Mouse (Mus musculus) heart, adult 2 months (tissue): ENCODE results near the gene Traf3ip1. TPM values are rescaled to one million over a fixed set of nuclear protein-coding genes. Genes with fewer than 3 reads are reported as not detected.

Source experiments
- DNase-seq, 2 experiments: peaks; one replicate each; pipeline ENCODE4 v3.0.0; 2021
- H3K27ac ChIP-seq: fragments of 200-600 bp; 2 replicates; pipeline ENCODE4 v1.8.1; 2022
- H3K27me3 ChIP-seq: fragments of 200-500 bp; 2 replicates; pipeline ENCODE4 v1.6.1; 2012; ENCODE audit warnings: mild to moderate bottlenecking, low read length, inconsistent platforms, mixed read lengths; ENCODE audit not compliant: control insufficient read depth, insufficient read depth
- H3K36me3 ChIP-seq: fragments of 200-500 bp; 2 replicates; pipeline ENCODE4 v1.6.1; 2012; ENCODE audit warnings: low read length, inconsistent platforms; ENCODE audit not compliant: control insufficient read depth, insufficient read depth
- H3K4me1 ChIP-seq: fragments of 200-500 bp; 2 replicates; pipeline ENCODE4 v1.6.1; 2011; ENCODE audit warnings: low read length; ENCODE audit not compliant: control insufficient read depth, insufficient read depth
- H3K4me3 ChIP-seq: fragments of 200-600 bp; 2 replicates; pipeline ENCODE4 v1.8.1; 2022
- H3K79me2 ChIP-seq: fragments of 200-500 bp; replicated peaks from 2 replicates; pipeline ENCODE4 v1.6.1; 2012; ENCODE audit warnings: mild to moderate bottlenecking, inconsistent platforms, low read length, moderate library complexity, mixed read lengths; ENCODE audit not compliant: control insufficient read depth, insufficient read depth
- H3K9ac ChIP-seq: fragments of 200-500 bp; 2 replicates; pipeline ENCODE4 v1.6.1; 2012; ENCODE audit warnings: low read depth, mild to moderate bottlenecking, control low read depth, inconsistent platforms, low read length, mixed read lengths
- CTCF ChIP-seq: fragments of 200-600 bp; IDR thresholded peaks from 2 replicates; pipeline ENCODE4 v1.8.1; 2022; ENCODE audit warnings: antibody characterized with exemption, mild to moderate bottlenecking, moderate library complexity
- EP300 ChIP-seq: fragments of 200-500 bp; IDR thresholded peaks from 2 replicates; pipeline ENCODE4 v1.6.1; 2011; ENCODE audit warnings: low read depth, low read length, control low read depth; ENCODE audit not compliant: insufficient read depth
- POLR2A ChIP-seq: fragments of 200-500 bp; IDR thresholded peaks from 2 replicates; pipeline ENCODE4 v1.6.1; 2011; ENCODE audit warnings: mild to moderate bottlenecking, low read depth, low read length, control low read depth; ENCODE audit not compliant: insufficient read depth
- WGBS: fragments of 180-500 bp; shearing (Covaris S2); methylation state at CpG from one replicate; pipeline ENCODE4 v1.1.7; 2018; 5-methylcytosine and 5-hydroxymethylcytosine counted together
- intact Hi-C: fragments of 180-260 bp; cut with DNase I; formaldehyde crosslinking; loops from one replicate; pipeline ENCODE4 v1.15.1; 2025
- polyA plus RNA-seq: library from polyadenylated mRNA; depleted of rRNA; stranded (reverse); fragments of >200 nt; gene quantifications from 2 replicates; pipeline ENCODE4 v1.2.3, GENCODE M21; 2012
- total RNA-seq, 2 experiments: library from RNA; stranded (reverse); gene quantifications; 2 replicates each; pipeline ENCODE4 v1.2.3; 2021

Traf3ip1 gene
- total and polyA plus RNA-seq, 3 experiments: 5.0 to 5.1 (median 5.0) TPM

DNA sequence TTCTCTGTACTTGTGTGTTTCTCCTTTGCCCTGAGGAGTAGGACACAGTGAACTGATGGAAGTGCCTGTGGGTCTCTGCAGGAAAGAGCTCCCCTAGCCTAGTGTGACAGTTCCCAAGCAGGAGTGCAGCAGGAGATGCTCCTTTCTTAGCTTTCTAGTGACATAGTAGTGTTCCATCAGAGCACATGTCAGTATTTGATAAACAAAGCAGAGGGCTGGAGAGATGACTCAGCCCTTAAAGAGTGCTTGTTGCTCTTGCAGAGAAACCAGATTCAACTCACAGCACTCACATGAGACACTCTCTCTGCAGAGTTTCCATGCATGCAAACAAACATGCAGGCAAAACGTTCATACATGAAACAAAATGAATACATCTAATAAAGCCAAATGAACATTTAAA, 50.8 kb downstream of the Traf3ip1 start:
- Histone ChIP-seq H3K79me2 (peaks cover 3% of the 10 kb centered on the region; the same call in 1 of the 2 replicates), H3K4me1 (0 out of 2 replicates have a peak, but pooled peaks cover 1% of the 10 kb centered on the region), H3K9ac (no peak overlapping the region), H3K36me3 (no peaks in the 10 kb centered on the region), H3K27ac (no peak overlapping the region), H3K4me3 (no peak overlapping the region), H3K27me3 (no peaks in the 10 kb centered on the region)
- DNase-seq: no peak
- no peak for TF ChIP-seq POLR2A
- no peak for TF ChIP-seq EP300
- TF ChIP-seq CTCF: no peak
- WGBS: 68% methylated on average over 1 of the region's 1 CpGs
- intact Hi-C loops: no loop called here

DNA sequence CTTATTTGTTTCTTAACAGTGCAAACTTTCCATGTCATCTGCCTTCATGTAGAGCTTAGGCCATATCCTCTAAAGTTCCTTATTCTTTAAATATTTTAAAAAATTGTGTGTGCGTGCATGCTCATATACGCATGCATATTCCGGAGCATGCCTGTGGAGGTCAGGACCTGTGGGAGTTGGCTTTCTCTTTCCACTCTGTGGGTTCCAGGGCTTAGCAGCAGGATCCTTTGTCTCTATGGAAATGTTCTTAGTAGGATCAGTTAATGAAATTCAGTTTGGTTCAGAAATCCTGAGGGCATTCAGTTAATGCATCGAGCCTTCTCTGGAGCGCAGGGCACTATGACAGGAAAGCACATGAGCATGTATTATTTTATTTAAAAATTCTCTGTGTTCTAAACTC, 53.1 kb downstream of the Traf3ip1 start:
- Histone ChIP-seq H3K9ac (no peak overlapping the region), H3K27me3 (no peaks in the 10 kb centered on the region), H3K79me2 (peaks cover 3% of the 10 kb centered on the region; the same call in 1 of the 2 replicates), H3K4me3 (no peak overlapping the region), H3K27ac (no peak overlapping the region), H3K4me1 (no peaks in the 10 kb centered on the region), H3K36me3 (no peaks in the 10 kb centered on the region; the same call in 1 of the 2 replicates)
- no peak for TF ChIP-seq EP300
- 97% methylated on average over 5 of the region's 5 CpGs for WGBS
- intact Hi-C loops: no loop called here
- no peak for DNase-seq

DNA sequence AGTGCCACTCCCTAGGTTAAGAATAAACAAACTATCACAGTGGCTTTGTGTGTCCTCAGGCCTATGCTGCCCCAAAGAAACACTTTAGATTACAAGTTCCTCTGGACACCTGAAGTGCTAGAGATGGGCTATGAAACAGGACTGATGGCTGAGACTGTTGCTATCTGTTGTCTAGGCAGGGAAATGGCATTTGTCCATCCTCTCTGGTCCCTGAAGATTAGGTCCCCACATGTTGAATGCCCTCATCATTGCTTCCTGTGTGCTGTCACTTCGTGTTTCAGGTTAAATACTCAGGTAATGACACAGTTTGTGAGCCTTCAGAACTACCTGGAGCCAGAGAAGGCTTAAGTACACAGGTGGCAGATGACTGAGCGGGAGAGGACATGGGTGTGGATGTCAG, 54.6 kb downstream of the Traf3ip1 start:
- H3K36me3 ChIP-seq: no peaks in the 10 kb centered on the region; the same call in 1 of the 2 replicates
- H3K9ac ChIP-seq: no peak overlapping the region
- no peaks in the 10 kb centered on the region for H3K4me1 ChIP-seq
- 78% methylated on average over 2 of the region's 2 CpGs for WGBS
- H3K27me3 ChIP-seq: no peaks in the 10 kb centered on the region
- no peak overlapping the region for H3K4me3 ChIP-seq
- peaks cover 3% of the 10 kb centered on the region; the same call in 1 of the 2 replicates for H3K79me2 ChIP-seq
- no peak for TF ChIP-seq POLR2A
- TF ChIP-seq CTCF: no peak
- TF ChIP-seq EP300: no peak
- DNase-seq: no peak
- H3K27ac ChIP-seq: no peak overlapping the region
- intact Hi-C loops: no loop called here

DNA sequence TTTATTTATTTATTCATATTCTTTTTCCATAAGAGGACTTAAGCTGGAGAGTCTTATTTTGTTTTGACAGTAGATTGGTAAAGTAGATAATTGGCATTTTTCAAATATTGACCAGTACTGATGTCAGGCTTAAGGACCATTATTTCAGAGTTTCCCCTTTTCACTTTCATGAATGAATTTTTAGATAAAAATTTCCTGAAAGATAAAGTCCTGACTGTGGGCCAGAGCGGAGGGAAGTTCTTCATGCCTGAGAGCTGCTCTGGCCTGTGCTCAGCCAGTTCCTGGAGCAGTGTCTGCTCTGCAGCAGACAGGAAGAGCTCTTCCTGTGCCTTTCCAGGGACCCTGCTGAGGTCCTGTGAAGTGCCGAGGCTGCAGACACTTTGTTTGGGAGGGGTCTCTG, 62.7 kb downstream of the Traf3ip1 start:
- intact Hi-C loops: no loop called here
- no peak overlapping the region for H3K4me3 ChIP-seq
- no peaks in the 10 kb centered on the region for H3K79me2 ChIP-seq
- no peaks in the 10 kb centered on the region for H3K4me1 ChIP-seq
- H3K9ac ChIP-seq: no peak overlapping the region
- 46% methylated on average over 2 of the region's 2 CpGs for WGBS
- no peaks in the 10 kb centered on the region for H3K27me3 ChIP-seq
- DNase-seq: no peak
- TF ChIP-seq EP300 (no peak), POLR2A (no peak), CTCF (no peak)
- no peaks in the 10 kb centered on the region for H3K36me3 ChIP-seq
- no peak overlapping the region for H3K27ac ChIP-seq

DNA sequence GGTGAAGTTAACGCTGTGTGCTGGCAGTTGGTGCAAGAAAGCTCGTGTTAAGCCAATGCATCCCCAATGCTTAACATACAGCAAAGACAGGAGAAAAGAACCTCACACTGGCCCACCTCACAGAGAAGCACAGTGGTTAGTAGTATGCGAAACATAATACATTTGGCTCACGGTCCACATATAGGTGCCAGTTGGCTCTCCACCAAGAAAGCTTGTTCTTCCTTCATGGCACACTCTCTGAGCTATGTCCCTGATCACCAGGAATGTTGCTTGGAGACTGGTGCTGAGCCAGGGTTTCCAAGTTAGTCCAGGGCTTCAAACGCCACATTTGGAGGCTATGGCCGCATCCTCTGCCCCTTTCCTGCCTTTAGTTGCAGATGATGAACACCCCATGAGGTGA, 66.8 kb downstream of the Traf3ip1 start:
- Histone ChIP-seq H3K4me1 (no peaks in the 10 kb centered on the region), H3K9ac (no peak overlapping the region), H3K27ac (no peak overlapping the region), H3K27me3 (no peaks in the 10 kb centered on the region), H3K79me2 (no peaks in the 10 kb centered on the region), H3K4me3 (no peak overlapping the region), H3K36me3 (no peaks in the 10 kb centered on the region)
- intact Hi-C loops: loop anchor here (5.0 kb wide), 1 partner anchor 39 kb away; no protein-coding TSS in a partner anchor
- WGBS: 56% methylated on average over 6 of the region's 6 CpGs
- DNase-seq: no peak
- TF ChIP-seq CTCF (no peak), POLR2A (no peak), EP300 (no peak)

DNA sequence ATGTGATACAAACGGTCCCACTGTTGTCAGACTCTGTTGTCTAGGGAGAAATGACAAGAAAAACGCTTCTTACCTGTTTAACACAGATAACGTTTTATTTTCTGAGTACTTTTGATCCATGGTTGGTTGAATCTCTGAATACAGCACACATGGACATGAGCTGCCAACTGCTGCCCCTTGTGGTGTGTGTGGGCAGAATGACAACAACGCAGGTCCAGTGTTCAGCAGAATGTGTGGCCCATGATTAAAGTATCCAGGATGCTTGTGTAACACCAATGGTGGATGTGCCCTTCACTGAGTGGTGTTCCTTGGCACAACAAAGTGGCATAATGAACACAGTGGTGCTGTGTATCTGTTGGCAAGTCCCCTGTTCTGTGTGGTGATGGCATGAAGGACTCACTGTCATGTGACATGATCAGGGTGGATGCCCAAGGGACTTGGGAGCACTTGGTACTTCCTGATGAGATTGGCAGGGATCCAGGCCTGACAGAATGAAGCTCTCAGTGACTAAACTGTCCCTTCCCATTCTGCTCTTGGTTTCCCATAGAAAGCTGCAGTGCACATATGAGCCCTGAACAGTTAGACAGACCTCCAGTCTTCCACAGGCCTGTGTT, 68.6 kb downstream of the Traf3ip1 start:
- H3K9ac ChIP-seq: no peak overlapping the region
- H3K4me3 ChIP-seq: no peak overlapping the region
- H3K27me3 ChIP-seq: no peaks in the 10 kb centered on the region
- H3K4me1 ChIP-seq: no peaks in the 10 kb centered on the region
- H3K36me3 ChIP-seq: no peaks in the 10 kb centered on the region
- H3K27ac ChIP-seq: no peak overlapping the region
- intact Hi-C loops: loop anchor here (5.0 kb wide), 1 partner anchor 41 kb away; no protein-coding TSS in a partner anchor
- DNase-seq: no peak
- WGBS: 77% methylated on average over 4 of the region's 4 CpGs
- no peaks in the 10 kb centered on the region for H3K79me2 ChIP-seq
- no peak for TF ChIP-seq POLR2A
- peak; percentile 6; the same call in 1 of the 2 replicates for TF ChIP-seq CTCF
- no peak for TF ChIP-seq EP300

DNA sequence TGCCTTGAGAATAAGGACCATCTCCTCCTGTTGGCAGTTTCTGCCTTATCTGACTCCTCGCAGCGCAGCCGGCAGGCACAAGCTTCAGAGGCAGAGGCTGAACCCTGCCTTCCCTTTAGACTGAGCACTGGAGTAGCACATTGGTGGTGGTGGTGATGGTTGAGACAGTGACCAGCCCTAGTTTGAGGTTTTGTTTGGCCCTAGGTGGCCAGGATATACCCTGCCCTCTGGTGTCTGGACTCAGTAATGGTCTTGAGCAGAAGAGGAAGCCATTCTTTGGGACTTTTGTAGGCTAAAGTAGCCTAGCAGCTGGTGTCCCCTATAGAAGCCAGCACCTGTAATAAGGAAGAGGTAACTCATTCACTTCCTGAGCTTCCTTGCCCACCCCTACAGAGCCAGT, 69.6 kb downstream of the Traf3ip1 start:
- no peak for TF ChIP-seq POLR2A
- no peak for TF ChIP-seq EP300
- TF ChIP-seq CTCF: peak; percentile 58
- DNase-seq: no peak

More for the DNA sequence above, 69.6 kb downstream of the Traf3ip1 start:
- no peaks in the 10 kb centered on the region for H3K79me2 ChIP-seq
- H3K4me3 ChIP-seq: no peak overlapping the region
- H3K36me3 ChIP-seq: no peaks in the 10 kb centered on the region
- H3K4me1 ChIP-seq: no peaks in the 10 kb centered on the region
- no peaks in the 10 kb centered on the region for H3K27me3 ChIP-seq
- H3K27ac ChIP-seq: no peak overlapping the region
- 25% methylated on average over 3 of the region's 3 CpGs for WGBS
- intact Hi-C loops: loop anchor here (5.0 kb wide), 1 partner anchor 42 kb away; no protein-coding TSS in a partner anchor
- no peak overlapping the region for H3K9ac ChIP-seq
